Mouse (Mus musculus) stomach, embryonic 15.5 days (tissue): ENCODE measurements around the gene Cxcr5. TPM values are rescaled to one million over a fixed set of nuclear protein-coding genes. Genes with fewer than 3 reads are reported as not detected.

Source experiments
- ATAC-seq: fragments of 200-750 bp; cut with Nextera tagmentation; 2 replicates; pipeline ENCODE4 v1.8.0; 2017; ENCODE audit warnings: low read depth, moderate number of reproducible peaks, moderate TSS enrichment; ENCODE audit not compliant: insufficient read depth, low FRiP score
- H3K27ac ChIP-seq: fragments of 300-500 bp; sonication (generic); 2 replicates; pipeline ENCODE4 v1.5.1; 2015; ENCODE audit warnings: mild to moderate bottlenecking, inconsistent platforms
- H3K27me3 ChIP-seq: fragments of 300-500 bp; sonication (generic); replicated peaks from 2 replicates; pipeline ENCODE4 v1.6.1; 2015; ENCODE audit warnings: inconsistent platforms
- H3K36me3 ChIP-seq: fragments of 300-500 bp; sonication (generic); 2 replicates; pipeline ENCODE4 v1.6.1; 2015; ENCODE audit warnings: inconsistent platforms
- H3K4me1 ChIP-seq: fragments of 300-500 bp; sonication (generic); 2 replicates; pipeline ENCODE4 v1.6.1; 2015; ENCODE audit warnings: inconsistent platforms
- H3K4me2 ChIP-seq: fragments of 300-500 bp; sonication (generic); 2 replicates; pipeline ENCODE4 v1.6.1; 2015; ENCODE audit warnings: mild to moderate bottlenecking, inconsistent platforms
- H3K4me3 ChIP-seq: fragments of 300-500 bp; sonication (generic); replicated peaks from 2 replicates; pipeline ENCODE4 v1.5.1; 2015; ENCODE audit warnings: inconsistent platforms
- H3K9ac ChIP-seq: fragments of 300-500 bp; sonication (generic); 2 replicates; pipeline ENCODE4 v1.6.1; 2015; ENCODE audit warnings: inconsistent platforms
- H3K9me3 ChIP-seq: fragments of 300-500 bp; sonication (generic); 2 replicates; pipeline ENCODE4 v1.6.1; 2016; ENCODE audit warnings: inconsistent platforms
- WGBS: fragments of 180-500 bp; shearing (Covaris S2); methylation state at CpG from one replicate; pipeline ENCODE4 v1.1.7; 2015; 5-methylcytosine and 5-hydroxymethylcytosine counted together
- polyA plus RNA-seq: library from polyadenylated mRNA; unstranded; fragments of >200 nt; fragmentation: Nextera tagmentation; extraction: Ambion mirVana; gene quantifications from 2 replicates; pipeline ENCODE4 v1.2.1, GENCODE M21; 2015

Gene Cxcr5
- polyA plus RNA-seq, 1 experiment from 2014 or later = 0.62 TPM

DNA sequence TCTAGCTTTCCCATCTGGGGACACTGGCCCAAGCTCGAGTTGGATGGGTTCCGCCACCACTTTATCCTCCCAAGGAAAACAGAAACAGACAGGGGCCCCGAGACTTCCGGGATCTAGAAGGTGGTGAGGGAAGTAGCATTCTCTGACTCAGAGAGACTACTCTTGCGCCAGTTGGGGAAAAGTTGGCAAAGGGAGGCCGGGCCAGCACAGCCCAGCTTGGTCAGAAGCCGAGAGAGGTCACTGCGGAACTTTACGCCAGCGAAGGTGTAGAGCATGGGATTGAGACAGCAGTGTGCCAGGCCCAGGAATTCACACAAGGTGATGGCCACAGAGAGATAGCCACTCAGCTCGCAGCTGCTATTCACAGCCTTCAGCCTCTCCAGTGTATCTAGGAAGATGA, 48.6 kb downstream of the Cxcr5 start:
- no peak overlapping the region for H3K4me3 ChIP-seq
- no peak overlapping the region for H3K4me2 ChIP-seq
- ATAC-seq = no peak; the same call in 1 of the 2 replicates
- no peaks in the 10 kb centered on the region for H3K27me3 ChIP-seq
- H3K4me1 ChIP-seq = peaks cover 39% of the 10 kb centered on the region
- H3K9me3 ChIP-seq = no peaks in the 10 kb centered on the region
- H3K27ac ChIP-seq = no peak overlapping the region
- WGBS = 81% methylated on average over 11 of the region's 11 CpGs
- no peak overlapping the region for H3K9ac ChIP-seq
- peaks cover 10% of the 10 kb centered on the region; the same call in 1 of the 2 replicates for H3K36me3 ChIP-seq

DNA sequence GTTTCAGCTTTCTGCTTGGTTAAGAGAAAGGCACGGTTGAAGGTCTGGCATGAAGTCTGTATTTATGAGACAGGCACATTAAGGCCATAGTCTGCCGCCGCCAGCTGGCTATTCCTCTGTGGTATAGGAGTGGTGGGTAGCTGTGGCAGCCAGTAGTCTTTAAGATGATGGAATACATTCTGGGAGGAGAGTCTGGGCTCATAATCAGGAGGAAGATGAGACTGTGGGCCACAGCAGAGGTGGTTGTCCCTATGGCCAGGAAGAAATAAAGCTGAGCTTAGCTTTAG, 49.0 kb downstream of the Cxcr5 start:
- no peaks in the 10 kb centered on the region for H3K27me3 ChIP-seq
- no peak overlapping the region for H3K4me2 ChIP-seq
- no peak overlapping the region for H3K9ac ChIP-seq
- peaks cover 11% of the 10 kb centered on the region; the same call in 1 of the 2 replicates for H3K36me3 ChIP-seq
- 67% methylated on average over 3 of the region's 3 CpGs for WGBS
- no peak overlapping the region for H3K27ac ChIP-seq
- peaks cover 35% of the 10 kb centered on the region for H3K4me1 ChIP-seq
- no peak overlapping the region for H3K4me3 ChIP-seq
- H3K9me3 ChIP-seq = no peaks in the 10 kb centered on the region
- ATAC-seq = no peak

DNA sequence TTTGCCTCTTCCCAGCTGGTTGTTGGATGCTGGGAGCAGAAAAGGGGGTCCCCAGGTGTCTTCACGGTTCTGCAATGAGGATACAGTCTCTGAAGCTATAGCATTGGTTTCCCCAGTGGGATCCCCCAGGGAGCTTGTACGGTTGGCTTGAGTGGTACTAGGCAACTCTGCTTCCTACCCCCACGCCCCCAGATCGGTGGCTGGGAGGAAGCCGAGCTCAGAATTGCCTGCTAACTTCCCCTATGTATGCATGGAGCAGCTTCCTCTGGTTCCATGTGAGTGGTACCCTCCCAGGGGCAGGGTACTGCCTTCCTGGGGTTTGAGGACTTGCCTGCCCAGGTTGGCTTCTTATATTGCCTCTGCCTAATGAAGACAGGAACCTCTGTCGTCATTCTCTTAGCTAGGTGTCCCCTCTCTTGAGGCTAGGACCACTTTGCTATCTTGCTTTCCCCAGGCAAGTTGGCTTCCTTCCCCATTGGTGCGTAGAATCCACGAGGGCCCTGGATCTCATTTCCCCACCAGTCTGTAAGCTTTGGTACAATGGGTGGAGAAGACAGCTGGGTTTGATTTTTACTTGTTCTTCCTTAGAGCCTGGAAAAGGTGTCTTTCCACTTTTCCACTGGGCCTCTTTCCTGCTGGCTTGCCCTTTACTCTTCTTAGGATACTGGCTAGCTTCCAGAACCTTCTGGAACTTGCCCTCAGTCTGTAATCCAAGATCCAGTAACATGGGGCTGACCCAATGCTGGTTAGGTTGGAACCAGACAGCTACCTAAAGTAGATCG, 49.6 kb downstream of the Cxcr5 start:
- H3K4me3 ChIP-seq = no peak overlapping the region
- ATAC-seq = no peak
- H3K9me3 ChIP-seq = no peaks in the 10 kb centered on the region
- H3K9ac ChIP-seq = no peak overlapping the region
- peaks cover 13% of the 10 kb centered on the region; the same call in 1 of the 2 replicates for H3K36me3 ChIP-seq
- no peaks in the 10 kb centered on the region for H3K27me3 ChIP-seq
- no peak overlapping the region for H3K27ac ChIP-seq
- 67% methylated on average over 9 of the region's 9 CpGs for WGBS
- H3K4me2 ChIP-seq = no peak overlapping the region
- H3K4me1 ChIP-seq = peaks cover 35% of the 10 kb centered on the region

DNA sequence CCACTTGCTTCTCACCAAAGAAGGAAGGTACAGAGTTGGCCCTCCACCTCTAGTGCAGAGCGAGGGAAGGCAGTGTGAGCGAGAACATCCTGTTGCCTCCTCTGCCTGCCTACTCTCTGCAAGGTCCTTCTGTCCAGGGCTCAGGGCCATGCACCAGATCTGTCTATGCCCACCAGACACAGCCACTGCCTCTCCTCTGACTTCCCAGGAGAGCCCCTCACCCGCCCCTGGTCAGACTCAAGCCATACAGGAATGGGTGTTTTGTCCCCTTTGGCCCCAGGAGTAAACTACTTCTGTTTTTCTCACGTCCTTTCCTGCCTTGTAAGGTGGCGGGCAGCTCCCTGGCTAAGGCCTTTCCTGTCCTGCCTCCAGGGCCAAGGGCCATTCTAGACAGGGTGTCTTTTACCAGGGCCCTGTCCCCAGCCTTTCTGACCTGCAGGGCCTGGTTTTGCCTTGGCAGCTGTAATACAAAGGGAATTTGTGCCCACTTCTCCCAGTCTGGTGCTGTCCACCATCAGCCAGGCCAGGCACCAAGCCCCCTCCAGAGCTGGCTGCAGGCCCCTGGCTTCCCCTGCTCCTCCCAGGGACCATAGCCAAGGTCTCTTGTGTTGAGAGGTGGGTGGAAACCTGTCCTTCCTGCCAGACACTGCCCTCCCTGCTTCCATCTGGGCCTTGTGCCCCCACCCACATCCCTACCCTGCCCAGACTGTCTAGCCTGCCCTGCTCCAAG, 50.6 kb downstream of the Cxcr5 start:
- no peaks in the 10 kb centered on the region for H3K27me3 ChIP-seq
- WGBS = 59% methylated on average over 5 of the region's 5 CpGs
- no peak for ATAC-seq
- peaks cover 24% of the 10 kb centered on the region for H3K36me3 ChIP-seq
- H3K4me2 ChIP-seq = no peak overlapping the region
- H3K27ac ChIP-seq = 0 out of 2 replicates have a peak overlapping the region, but pooled peaks have one; percentile 14
- H3K4me1 ChIP-seq = peaks cover 35% of the 10 kb centered on the region
- no peaks in the 10 kb centered on the region for H3K9me3 ChIP-seq
- H3K4me3 ChIP-seq = no peak overlapping the region
- H3K9ac ChIP-seq = no peak overlapping the region

DNA sequence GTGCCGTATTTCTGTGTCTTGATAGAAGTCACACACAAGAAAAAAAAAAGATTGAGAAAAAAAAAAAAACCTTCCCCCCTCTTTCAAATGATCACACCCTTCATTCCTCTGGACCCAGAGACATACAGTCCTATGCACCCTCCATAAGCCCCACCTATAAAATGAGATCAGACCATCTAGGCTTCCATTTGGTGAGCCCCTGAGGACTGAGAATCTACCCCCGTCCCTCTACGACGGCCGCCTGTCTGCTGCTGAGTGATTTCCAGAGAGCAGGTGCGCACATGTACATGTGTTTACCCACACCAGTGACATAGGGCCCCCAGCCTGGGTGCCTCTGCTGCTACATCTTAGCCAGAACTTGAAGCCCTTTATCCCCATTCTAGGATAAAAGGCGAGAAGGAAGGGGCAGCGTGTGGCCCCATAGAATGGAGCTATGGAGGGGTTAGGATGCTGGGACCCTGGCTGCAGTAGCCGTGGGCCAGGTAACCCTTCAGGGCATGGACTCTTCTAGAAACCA, 51.3 kb downstream of the Cxcr5 start:
- H3K4me3 ChIP-seq = no peak overlapping the region
- 43% methylated on average over 9 of the region's 9 CpGs for WGBS
- H3K4me1 ChIP-seq = peaks cover 39% of the 10 kb centered on the region

DNA sequence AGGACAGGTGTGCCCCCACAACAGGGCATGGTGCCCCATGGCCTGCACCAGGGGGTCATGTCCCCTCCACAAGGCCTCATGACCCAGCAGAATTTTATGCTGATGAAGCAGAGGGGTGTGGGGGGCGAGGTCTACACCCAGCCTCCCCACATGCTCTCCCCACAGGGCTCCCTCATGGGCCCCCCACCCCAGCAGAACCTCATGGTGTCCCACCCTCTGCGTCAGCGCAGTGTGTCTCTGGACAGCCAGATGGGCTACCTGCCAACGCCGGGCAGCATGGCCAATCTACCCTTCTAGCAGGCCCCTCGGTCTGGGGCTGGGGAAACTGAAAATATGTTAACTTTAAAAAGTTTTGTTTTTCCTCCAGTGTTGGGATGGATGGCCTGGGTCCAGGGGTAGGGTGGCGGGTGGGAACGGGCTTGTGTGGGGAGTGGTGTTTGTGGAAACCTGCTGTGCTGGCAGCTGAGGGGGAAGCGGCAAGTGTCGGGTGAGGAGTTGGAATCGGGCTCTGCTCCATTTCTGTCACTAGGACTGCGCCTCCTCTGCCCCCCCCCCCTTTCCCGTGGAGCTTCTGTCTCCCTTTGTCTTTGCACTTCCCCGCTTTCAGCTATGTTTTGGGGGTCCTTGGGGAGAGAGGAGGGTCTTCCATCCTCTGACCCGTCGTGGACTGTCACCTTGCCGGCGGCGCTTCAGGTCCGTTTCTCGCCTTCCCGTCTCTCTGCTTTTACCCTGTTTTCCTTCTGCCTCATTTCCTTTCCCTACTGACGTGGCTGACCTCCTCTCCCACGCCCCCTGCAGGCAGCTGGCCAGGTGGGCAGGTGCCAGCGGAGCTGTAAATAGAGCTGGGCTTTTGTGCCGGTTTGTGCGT, 52.0 kb downstream of the Cxcr5 start:
- WGBS = 9% methylated on average over 25 of the region's 27 CpGs
- H3K27ac ChIP-seq = peak overlapping the region; percentile 42; the same call in 1 of the 2 replicates
- peak; percentile 27; the same call in 1 of the 2 replicates for ATAC-seq
- H3K4me3 ChIP-seq = peak overlapping the region; percentile 29
- H3K27me3 ChIP-seq = no peaks in the 10 kb centered on the region
- H3K9me3 ChIP-seq = no peaks in the 10 kb centered on the region
- H3K4me1 ChIP-seq = peaks cover 36% of the 10 kb centered on the region
- no peak overlapping the region for H3K9ac ChIP-seq
- H3K36me3 ChIP-seq = peaks cover 34% of the 10 kb centered on the region
- H3K4me2 ChIP-seq = peak overlapping the region; percentile 51

More for the DNA sequence above, 51.3 kb downstream of the Cxcr5 start:
- H3K27ac ChIP-seq = peak overlapping the region; percentile 42; the same call in 1 of the 2 replicates
- H3K4me2 ChIP-seq = no peak overlapping the region; the same call in 1 of the 2 replicates
- H3K27me3 ChIP-seq = no peaks in the 10 kb centered on the region
- no peak overlapping the region for H3K9ac ChIP-seq
- ATAC-seq = no peak; the same call in 1 of the 2 replicates
- H3K9me3 ChIP-seq = no peaks in the 10 kb centered on the region
- H3K36me3 ChIP-seq = peaks cover 30% of the 10 kb centered on the region

DNA sequence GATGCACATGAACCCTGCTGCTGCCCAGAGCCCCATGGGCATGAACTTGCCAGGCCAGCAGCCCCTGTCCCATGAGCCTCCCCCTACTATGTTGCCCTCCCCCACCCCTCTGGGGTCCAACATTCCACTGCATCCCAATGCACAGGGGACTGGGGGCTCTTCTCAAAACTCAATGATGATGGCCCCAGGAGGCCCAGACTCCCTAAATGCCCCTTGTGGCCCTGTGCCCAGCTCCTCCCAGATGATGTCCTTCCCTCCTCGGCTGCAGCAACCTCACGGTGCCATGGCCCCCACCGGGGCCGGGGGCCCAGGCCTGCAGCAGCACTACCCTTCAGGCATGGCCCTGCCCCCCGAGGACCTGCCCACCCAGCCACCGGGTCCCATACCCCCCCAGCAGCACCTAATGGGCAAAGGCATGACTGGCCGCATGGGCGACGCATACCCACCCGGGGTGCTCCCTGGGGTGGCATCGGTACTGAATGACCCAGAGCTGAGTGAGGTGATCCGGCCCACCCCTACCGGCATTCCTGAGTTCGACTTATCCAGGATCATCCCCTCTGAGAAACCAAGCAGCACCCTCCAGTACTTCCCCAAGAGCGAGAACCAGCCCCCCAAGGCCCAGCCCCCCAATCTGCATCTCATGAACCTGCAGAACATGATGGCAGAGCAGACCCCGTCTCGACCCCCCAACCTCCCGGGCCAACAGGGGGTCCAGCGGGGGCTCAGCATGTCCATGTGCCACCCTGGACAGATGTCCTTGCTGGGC, 52.8 kb downstream of the Cxcr5 start:
- WGBS = 80% methylated on average over 19 of the region's 19 CpGs
- Histone ChIP-seq H3K4me3 (no peak overlapping the region), H3K36me3 (peaks cover 34% of the 10 kb centered on the region), H3K9ac (no peak overlapping the region), H3K27ac (peak overlapping the region; percentile 42; the same call in 1 of the 2 replicates), H3K4me2 (peak overlapping the region; percentile 51), H3K4me1 (peaks cover 36% of the 10 kb centered on the region), H3K9me3 (no peaks in the 10 kb centered on the region), H3K27me3 (no peaks in the 10 kb centered on the region)
- ATAC-seq = no peak

DNA sequence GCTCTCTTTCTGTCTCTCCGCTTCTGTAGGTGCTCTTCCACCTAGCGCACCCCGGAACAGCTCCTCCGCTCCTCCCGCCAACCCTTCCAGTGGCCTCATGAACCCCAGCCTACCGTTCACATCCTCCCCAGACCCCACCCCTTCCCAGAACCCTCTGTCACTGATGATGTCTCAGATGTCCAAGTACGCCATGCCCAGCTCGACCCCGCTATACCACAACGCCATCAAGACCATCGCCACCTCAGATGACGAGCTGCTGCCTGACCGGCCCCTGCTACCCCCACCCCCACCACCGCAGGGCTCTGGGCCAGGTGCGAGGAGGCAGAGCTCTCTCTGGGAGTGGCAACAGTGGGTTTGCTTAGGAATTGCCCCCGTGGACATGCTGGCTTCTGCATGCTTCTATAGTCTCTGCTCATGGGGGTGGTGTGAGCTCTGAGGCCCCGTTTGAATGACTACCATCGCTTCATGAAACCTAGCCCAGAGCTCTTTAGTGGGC, 53.5 kb downstream of the Cxcr5 start:
- Histone ChIP-seq H3K27ac (no peak overlapping the region), H3K9ac (no peak overlapping the region), H3K36me3 (peaks cover 35% of the 10 kb centered on the region), H3K4me1 (peaks cover 36% of the 10 kb centered on the region), H3K4me2 (no peak overlapping the region), H3K4me3 (no peak overlapping the region), H3K27me3 (no peaks in the 10 kb centered on the region), H3K9me3 (no peaks in the 10 kb centered on the region)
- 80% methylated on average over 18 of the region's 18 CpGs for WGBS
- ATAC-seq = no peak

DNA sequence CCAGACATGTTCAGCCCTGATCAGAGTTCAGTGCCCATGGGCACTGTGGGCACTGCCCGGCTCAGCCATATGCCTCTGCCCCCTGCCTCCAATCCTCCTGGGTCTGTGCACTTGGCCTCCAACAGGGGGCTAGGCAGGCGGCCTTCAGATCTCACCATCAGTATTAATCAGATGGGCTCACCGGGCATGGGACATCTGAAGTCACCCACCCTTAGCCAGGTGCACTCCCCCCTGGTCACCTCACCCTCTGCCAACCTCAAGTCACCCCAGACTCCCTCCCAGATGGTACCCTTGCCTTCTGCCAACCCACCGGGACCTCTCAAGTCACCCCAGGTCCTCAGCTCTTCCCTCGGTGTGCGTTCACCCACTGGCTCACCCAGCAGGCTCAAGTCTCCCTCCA, 54.3 kb downstream of the Cxcr5 start:
- Histone ChIP-seq H3K27ac (no peak overlapping the region), H3K27me3 (no peaks in the 10 kb centered on the region), H3K4me3 (no peak overlapping the region), H3K4me2 (no peak overlapping the region), H3K9ac (no peak overlapping the region), H3K36me3 (peaks cover 43% of the 10 kb centered on the region), H3K4me1 (peaks cover 36% of the 10 kb centered on the region), H3K9me3 (no peaks in the 10 kb centered on the region)
- WGBS = 93% methylated on average over 6 of the region's 6 CpGs
- ATAC-seq = no peak

DNA sequence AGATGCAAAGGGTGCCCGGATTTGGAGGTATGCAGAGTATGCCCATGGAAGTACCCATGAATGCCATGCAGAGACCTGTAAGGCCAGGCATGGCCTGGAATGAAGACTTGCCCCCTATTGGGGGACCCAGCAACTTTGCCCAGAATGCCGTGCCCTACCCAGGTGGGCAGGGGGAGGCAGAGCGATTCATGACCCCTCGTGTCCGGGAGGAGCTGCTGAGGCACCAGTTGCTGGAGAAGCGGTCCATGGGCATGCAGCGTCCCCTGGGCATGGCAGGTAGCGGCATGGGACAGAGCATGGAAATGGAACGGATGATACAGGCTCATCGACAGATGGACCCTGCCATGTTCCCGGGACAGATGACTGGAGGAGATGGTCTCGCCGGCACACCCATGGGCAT, 55.1 kb downstream of the Cxcr5 start:
- Histone ChIP-seq H3K4me1 (peaks cover 38% of the 10 kb centered on the region), H3K9ac (no peak overlapping the region), H3K9me3 (no peaks in the 10 kb centered on the region), H3K27ac (no peak overlapping the region), H3K27me3 (no peaks in the 10 kb centered on the region), H3K4me2 (no peak overlapping the region), H3K36me3 (peaks cover 46% of the 10 kb centered on the region), H3K4me3 (no peak overlapping the region)
- 89% methylated on average over 13 of the region's 13 CpGs for WGBS
- no peak for ATAC-seq
